Mouse (Mus musculus) ES-Bruce4 (cell line): ENCODE measurements around the gene Mcrip2.
"Not testable (repeated sequence)": the region's sequence is repeated elsewhere in the genome, so short reads cannot be mapped to it uniquely, and the experiment has no call there.

Source experiments
- CTCF ChIP-seq: IDR thresholded peaks from one replicate; pipeline ENCODE4 v1.8.1; 2011; ENCODE audit warnings: low read depth, low read length
- EP300 ChIP-seq: IDR thresholded peaks from 2 replicates; pipeline ENCODE4 v1.6.1; 2011; ENCODE audit warnings: low read depth, low read length; ENCODE audit not compliant: insufficient read depth
- POLR2A ChIP-seq: IDR thresholded peaks from one replicate; pipeline ENCODE4 v1.8.1; 2011; ENCODE audit warnings: low read length; ENCODE audit not compliant: insufficient read depth

- TF ChIP-seq EP300, CTCF, POLR2A: not testable (repeated sequence)
These were observed 3.0 kb upstream of the Mcrip2 start for GRCm38 (mm10) chr17:25871566-25871965.
